Mouse (Mus musculus): Measurements from ENCODE around the gene Krtcap2. TPM values are rescaled to one million over a fixed set of nuclear protein-coding genes. Genes with fewer than 3 reads are reported as not detected.

The Krtcap2 gene
- polyA plus RNA-seq, 1 experiment from 2014 or later: 260 TPM

- Histone ChIP-seq H3K36me3 (replicated peaks) (no peaks in the 10 kb centered on the region), H3K4me3 (no peak overlapping the region), H3K9me3 (no peaks in the 10 kb centered on the region), H3K27ac (no peak overlapping the region), H3K4me1 (peaks cover 11% of the 10 kb centered on the region), H3K27me3 (ENCODE audit: poor library complexity, severe bottlenecking) (peaks cover 29% of the 10 kb centered on the region)
- WGBS: 82% methylated on average over 8 of the region's 8 CpGs
- no peak for DNase-seq (ENCODE audit: extremely low spot score, low spot score)
Observed at GRCm38 (mm10) chr3:89295685-89296230, 50.0 kb downstream of the Krtcap2 start.

GRCm38 (mm10) chr3:89296761-89297396, 51.1 kb downstream of the Krtcap2 start:
- no peak for DNase-seq (ENCODE audit: extremely low spot score, low spot score)
- Histone ChIP-seq H3K4me1 (peaks cover 11% of the 10 kb centered on the region), H3K27me3 (ENCODE audit: poor library complexity, severe bottlenecking) (peaks cover 33% of the 10 kb centered on the region), H3K9me3 (no peaks in the 10 kb centered on the region), H3K4me3 (no peak overlapping the region), H3K27ac (no peak overlapping the region), H3K36me3 (replicated peaks) (no peaks in the 10 kb centered on the region)
- WGBS: 91% methylated on average over 11 of the region's 11 CpGs

GRCm38 (mm10) chr3:89298908-89299307, 53.1 kb downstream of the Krtcap2 start:
- no peak overlapping the region for H3K27ac ChIP-seq
- no peaks in the 10 kb centered on the region for H3K9me3 ChIP-seq
- H3K4me1 ChIP-seq: peaks cover 11% of the 10 kb centered on the region
- peaks cover 33% of the 10 kb centered on the region for H3K27me3 ChIP-seq (ENCODE audit: poor library complexity, severe bottlenecking)
- no peaks in the 10 kb centered on the region for H3K36me3 ChIP-seq (replicated peaks)
- no peak overlapping the region for H3K4me3 ChIP-seq
- WGBS: 80% methylated on average over 6 of the region's 6 CpGs
- DNase-seq (ENCODE audit: extremely low spot score, low spot score): no peak

GRCm38 (mm10) chr3:89299499-89299898, 53.7 kb downstream of the Krtcap2 start:
- H3K9me3 ChIP-seq: no peaks in the 10 kb centered on the region
- peaks cover 14% of the 10 kb centered on the region for H3K4me1 ChIP-seq
- peak; percentile 41 for DNase-seq (ENCODE audit: extremely low spot score, low spot score)
- peak overlapping the region; percentile 40 for H3K4me3 ChIP-seq
- H3K36me3 ChIP-seq (replicated peaks): no peaks in the 10 kb centered on the region
- 5% methylated on average over 14 of the region's 14 CpGs for WGBS
- H3K27ac ChIP-seq: peak overlapping the region; percentile 51; the same call in 1 of the 2 replicates
- H3K27me3 ChIP-seq (ENCODE audit: poor library complexity, severe bottlenecking): peaks cover 33% of the 10 kb centered on the region

MicroRNA genes within 50 kb of the gene (microRNA counts, 519-probe panel; counts per million panel counts)
- microRNA mmu-miR-92b: 4,665 counts per million, percentile 81 among the panel's probes with 10 or more counts

Small RNA genes lying within 50 kb of the gene (microRNA-seq; reads per million reads assigned to microRNA genes)
- gene Mir92b: 18,240 reads per million, percentile 98 among the genes with 10 or more reads in this experiment

Other genes with a start within 250 kb of the Krtcap2 start
- 12.4 and 13.7 TPM in 2 replicates for gene Rusc1, start 152.7 kb upstream of the Krtcap2 start, polyA plus RNA-seq (2016; fragmentation: Nextera tagmentation; extraction: Ambion mirVana)
- gene Gm43738, start 144.9 kb upstream of the Krtcap2 start, polyA plus RNA-seq (2016; fragmentation: Nextera tagmentation; extraction: Ambion mirVana): not detected in 2 replicates
- 327 and 359 TPM in 2 replicates for gene Fdps, start 144.0 kb upstream of the Krtcap2 start, polyA plus RNA-seq (2016; fragmentation: Nextera tagmentation; extraction: Ambion mirVana)
- 4.5 and 5.6 TPM in 2 replicates for gene Pklr, start 109.8 kb upstream of the Krtcap2 start, polyA plus RNA-seq (2016; fragmentation: Nextera tagmentation; extraction: Ambion mirVana)
- 4.8 and 5.5 TPM in 2 replicates for gene Hcn3, start 85.8 kb upstream of the Krtcap2 start, polyA plus RNA-seq (2016; fragmentation: Nextera tagmentation; extraction: Ambion mirVana)
- 33.7 and 34.2 TPM in 2 replicates for gene Clk2, start 81.2 kb upstream of the Krtcap2 start, polyA plus RNA-seq (2016; fragmentation: Nextera tagmentation; extraction: Ambion mirVana)
- 100 and 103 TPM in 2 replicates for gene Scamp3, start 68.5 kb upstream of the Krtcap2 start, polyA plus RNA-seq (2016; fragmentation: Nextera tagmentation; extraction: Ambion mirVana)
- gene Fam189b, start 62.8 kb upstream of the Krtcap2 start, polyA plus RNA-seq (2016; fragmentation: Nextera tagmentation; extraction: Ambion mirVana): 25.1 and 25.6 TPM in 2 replicates
- 34.2 and 34.7 TPM in 2 replicates for gene Gba, start 43.0 kb upstream of the Krtcap2 start, polyA plus RNA-seq (2016; fragmentation: Nextera tagmentation; extraction: Ambion mirVana)
- 65.8 and 78.2 TPM in 2 replicates for gene Thbs3, start 30.8 kb upstream of the Krtcap2 start, polyA plus RNA-seq (2016; fragmentation: Nextera tagmentation; extraction: Ambion mirVana)
- gene Mtx1, start 18.9 kb upstream of the Krtcap2 start, polyA plus RNA-seq (2016; fragmentation: Nextera tagmentation; extraction: Ambion mirVana): 227 and 242 TPM in 2 replicates
- 1.7 and 1.8 TPM in 2 replicates for gene Muc1, start 16.9 kb upstream of the Krtcap2 start, polyA plus RNA-seq (2016; fragmentation: Nextera tagmentation; extraction: Ambion mirVana)
- 4.4 and 5.4 TPM in 2 replicates for gene Trim46, start 343 bp downstream of the Krtcap2 start, polyA plus RNA-seq (2016; fragmentation: Nextera tagmentation; extraction: Ambion mirVana)
- gene Dpm3, start 13.4 kb downstream of the Krtcap2 start, polyA plus RNA-seq (2016; fragmentation: Nextera tagmentation; extraction: Ambion mirVana): 76.7 and 78.6 TPM in 2 replicates
- gene Slc50a1, start 24.6 kb downstream of the Krtcap2 start, polyA plus RNA-seq (2016; fragmentation: Nextera tagmentation; extraction: Ambion mirVana): 25.1 and 26.0 TPM in 2 replicates
- gene Efna1, start 35.2 kb downstream of the Krtcap2 start, polyA plus RNA-seq (2016; fragmentation: Nextera tagmentation; extraction: Ambion mirVana): 12.9 and 13.2 TPM in 2 replicates
- gene Efna3, start 77.0 kb downstream of the Krtcap2 start, polyA plus RNA-seq (2016; fragmentation: Nextera tagmentation; extraction: Ambion mirVana): 3.0 and 4.0 TPM in 2 replicates
- 27.6 and 28.7 TPM in 2 replicates for gene Efna4, start 92.1 kb downstream of the Krtcap2 start, polyA plus RNA-seq (2016; fragmentation: Nextera tagmentation; extraction: Ambion mirVana)
- 32.1 and 39.5 TPM in 2 replicates for gene Adam15, start 104.0 kb downstream of the Krtcap2 start, polyA plus RNA-seq (2016; fragmentation: Nextera tagmentation; extraction: Ambion mirVana)
- 0.06 and 0.16 TPM in 2 replicates for gene Dcst2, start 116.0 kb downstream of the Krtcap2 start, polyA plus RNA-seq (2016; fragmentation: Nextera tagmentation; extraction: Ambion mirVana)
- 0.23 TPM in 1 of 2 replicates, not detected in the other for gene Dcst1, start 119.3 kb downstream of the Krtcap2 start, polyA plus RNA-seq (2016; fragmentation: Nextera tagmentation; extraction: Ambion mirVana)
- 0.65 and 0.69 TPM in 2 replicates for gene Zbtb7b, start 148.8 kb downstream of the Krtcap2 start, polyA plus RNA-seq (2016; fragmentation: Nextera tagmentation; extraction: Ambion mirVana)
- gene Lenep, start 156.8 kb downstream of the Krtcap2 start, polyA plus RNA-seq (2016; fragmentation: Nextera tagmentation; extraction: Ambion mirVana): 0.15 and 0.23 TPM in 2 replicates
- 27.0 and 29.8 TPM in 2 replicates for gene Flad1, start 165.9 kb downstream of the Krtcap2 start, polyA plus RNA-seq (2016; fragmentation: Nextera tagmentation; extraction: Ambion mirVana)
- 681 and 720 TPM in 2 replicates for gene Cks1b, start 172.4 kb downstream of the Krtcap2 start, polyA plus RNA-seq (2016; fragmentation: Nextera tagmentation; extraction: Ambion mirVana)
- gene Shc1, start 172.5 kb downstream of the Krtcap2 start, polyA plus RNA-seq (2016; fragmentation: Nextera tagmentation; extraction: Ambion mirVana): 49.4 and 53.2 TPM in 2 replicates
- gene Pygo2, start 184.2 kb downstream of the Krtcap2 start, polyA plus RNA-seq (2016; fragmentation: Nextera tagmentation; extraction: Ambion mirVana): 34.9 and 40.9 TPM in 2 replicates
- 16.4 and 16.6 TPM in 2 replicates for gene Pbxip1, start 190.7 kb downstream of the Krtcap2 start, polyA plus RNA-seq (2016; fragmentation: Nextera tagmentation; extraction: Ambion mirVana)
- gene Pmvk, start 208.6 kb downstream of the Krtcap2 start, polyA plus RNA-seq (2016; fragmentation: Nextera tagmentation; extraction: Ambion mirVana): 72.0 and 75.3 TPM in 2 replicates